Comparison of ENCODE assay signal across 16 mouse cellular contexts in the genomic region with DNA sequence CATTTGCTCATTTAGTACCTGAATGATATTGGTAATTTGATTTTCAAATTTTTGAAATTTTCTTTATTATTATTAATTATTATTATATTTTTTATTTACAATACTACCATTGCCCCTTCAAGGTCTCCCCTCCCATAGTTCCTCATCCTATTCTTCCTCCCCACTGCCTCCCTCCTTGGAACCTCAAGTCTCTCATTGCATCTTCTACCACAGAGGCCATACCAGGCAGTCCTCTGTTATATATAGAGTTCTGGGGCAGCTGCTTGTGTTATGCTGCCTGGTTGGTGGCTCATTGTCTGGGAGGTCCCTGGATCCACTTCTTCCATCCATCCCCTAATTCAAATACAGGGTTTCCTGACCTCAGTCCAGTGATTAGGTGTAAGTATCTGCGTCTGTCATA.
"Had no signal": no experiment of that assay in that cellular context is flagged by ENCODE, and none has a peak within 500 bp of the region (broad histone marks: within the 10 kb centered on the region; RNA-seq: fewer than 3 reads in every experiment).

No protein-coding gene starts in this region.

- H3K9me3 ChIP-seq: midbrain, embryonic 10.5 days; neural tube, embryonic 13.5 days; neural tube, embryonic 15.5 days had no signal

- H3K4me1 ChIP-seq: midbrain, embryonic 10.5 days; neural tube, embryonic 13.5 days; neural tube, embryonic 15.5 days had no signal

- H3K36me3 ChIP-seq: midbrain, embryonic 10.5 days; neural tube, embryonic 13.5 days; neural tube, embryonic 15.5 days had no signal

- H3K4me2 ChIP-seq: lung, embryonic 14.5 days; neural tube, embryonic 13.5 days; neural tube, embryonic 15.5 days had no signal

- H3K27ac ChIP-seq: midbrain, embryonic 10.5 days; neural tube, embryonic 13.5 days; neural tube, embryonic 15.5 days had no signal

- ATAC-seq: midbrain, embryonic 16.5 days had no signal

- DNase-seq: lung, adult 18-20 months; lung, embryonic 14.5 days; lung, postnatal 10 days; lung, postnatal 4 days; right cerebral cortex, adult 18-20 months; right cerebral cortex, postnatal 25 days; right cerebral cortex, postnatal 4 days; spleen, adult 18-20 months; thymus, adult 18-20 months; thymus, postnatal 14 days; thymus, postnatal 36 days had no signal

- H3K27me3 ChIP-seq: neural tube, embryonic 13.5 days; neural tube, embryonic 15.5 days had no signal

- H3K4me3 ChIP-seq: midbrain, embryonic 10.5 days; myocyte; neural tube, embryonic 13.5 days; neural tube, embryonic 15.5 days had no signal

- H3K9ac ChIP-seq: lung, embryonic 14.5 days; neural tube, embryonic 13.5 days; neural tube, embryonic 15.5 days had no signal
